Mouse (Mus musculus) heart, adult 9 months (tissue): ENCODE measurements around the gene Snrpf.
"Not testable (repeated sequence)": the region's sequence is repeated elsewhere in the genome, so short reads cannot be mapped to it uniquely, and the experiment has no call there.

Experiments used
- DNase-seq, 2 experiments: peaks; one replicate each; pipeline ENCODE4 v3.0.0; 2022; ENCODE audit warnings: low spot score in 2 of 2

The Snrpf gene

DNA sequence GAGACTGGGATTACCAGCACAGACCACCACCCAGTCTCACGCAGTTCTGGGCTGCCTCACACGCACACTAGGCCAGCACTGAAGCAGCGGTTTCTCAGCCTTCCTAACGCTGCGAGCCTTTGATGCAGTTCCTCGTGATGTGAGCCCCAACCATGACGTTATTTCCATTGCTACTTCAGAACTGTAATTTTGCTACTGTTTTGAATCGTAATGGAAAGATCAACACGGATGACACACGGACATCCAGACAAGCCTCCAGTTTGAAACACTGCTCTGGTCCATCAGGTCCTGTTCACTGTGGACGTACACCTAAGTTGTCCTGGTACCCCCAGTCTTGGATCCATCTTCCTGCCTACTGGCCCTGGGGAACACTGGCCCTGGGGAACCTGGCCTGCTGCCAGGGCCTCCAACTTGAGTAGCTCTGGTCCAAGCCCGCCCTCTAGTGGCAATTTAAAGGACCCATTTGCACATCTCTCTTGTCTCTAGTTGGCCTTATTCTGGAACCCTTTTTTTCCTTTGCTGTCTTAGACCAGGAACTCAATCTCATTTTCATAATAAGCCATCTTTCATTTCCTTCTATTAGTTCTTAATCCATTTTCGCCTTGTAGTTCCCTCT is 12.1 kb downstream of the Snrpf start:
- DNase-seq: peak; percentile 32 to 62

GRCm38 (mm10) chr10:93575960-93576359 is 13.5 kb downstream of the Snrpf start:
- DNase-seq: no peak

DNA sequence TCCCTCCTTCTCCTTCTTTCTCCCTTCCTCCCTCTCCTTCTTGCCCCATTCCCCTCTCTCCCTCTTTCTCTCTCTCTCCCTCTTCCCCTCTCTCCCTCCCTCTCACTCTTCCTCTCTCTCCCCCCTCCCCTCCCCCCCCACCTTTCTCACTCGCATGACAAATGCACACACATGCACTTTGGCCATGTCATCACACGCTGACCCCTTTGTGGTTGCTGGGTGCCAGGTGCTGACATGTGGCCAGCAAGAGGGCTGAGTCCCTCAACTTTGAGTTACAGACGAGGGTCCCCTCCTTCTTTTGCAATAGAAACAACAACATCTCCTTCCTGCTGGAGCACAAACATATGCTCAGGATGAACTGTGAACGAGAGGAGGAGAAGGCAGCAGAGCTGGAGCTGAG is 14.5 kb downstream of the Snrpf start:
- no peak for DNase-seq

DNA sequence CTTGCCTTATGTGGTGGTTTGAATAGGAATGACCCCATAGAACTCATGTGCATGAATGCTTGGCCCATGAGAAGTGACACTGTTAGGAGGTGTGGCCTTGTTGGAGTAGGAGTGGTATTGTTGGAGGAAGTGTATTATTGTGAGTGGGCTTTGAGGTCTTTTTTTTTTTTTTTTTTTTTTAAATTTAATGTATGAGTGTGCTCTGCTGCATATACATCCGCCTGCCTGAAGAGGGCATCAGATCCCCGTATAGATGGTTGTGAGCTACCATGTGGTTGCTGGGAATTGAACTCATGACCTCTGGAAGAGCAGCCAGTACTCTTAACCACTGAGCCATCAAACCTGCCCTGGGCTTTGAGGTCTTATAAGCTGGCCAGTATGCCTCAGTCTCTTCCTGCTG is 17.3 kb downstream of the Snrpf start:
- no peak for DNase-seq

GRCm38 (mm10) chr10:93568671-93569070 is 20.8 kb downstream of the Snrpf start:
- DNase-seq: no peak

- DNase-seq: no peak
These were observed 21.5 kb downstream of the Snrpf start for GRCm38 (mm10) chr10:93567841-93568566.

- DNase-seq: no peak
These were observed 22.4 kb downstream of the Snrpf start for GRCm38 (mm10) chr10:93567066-93567465.

DNA sequence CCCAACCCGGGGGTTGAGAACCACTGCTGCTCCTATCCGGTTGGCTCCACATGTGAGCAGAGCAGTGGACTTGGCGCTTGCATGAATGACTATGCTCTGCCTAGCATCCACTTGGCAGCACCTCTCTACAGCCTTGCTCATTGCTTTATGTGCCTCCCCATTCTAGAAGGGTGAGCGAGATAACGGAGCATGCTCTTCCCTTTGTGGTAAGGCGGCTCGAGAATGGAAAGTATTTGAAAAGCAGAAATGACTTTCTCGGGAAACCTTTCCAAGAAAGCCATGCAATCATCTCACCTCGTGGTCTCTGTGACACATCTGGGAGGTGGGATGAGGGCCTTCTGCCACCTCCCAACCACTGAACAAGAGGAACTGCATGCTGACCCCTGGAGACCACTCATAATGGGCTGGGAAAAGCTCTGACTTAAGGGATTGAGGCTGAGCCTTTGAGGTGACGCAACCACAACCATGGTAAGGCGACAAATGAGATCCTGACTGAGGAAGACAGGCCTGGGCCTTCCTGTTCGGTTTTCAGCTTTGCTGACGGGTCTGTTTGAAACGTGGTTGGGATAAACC is 24.9 kb downstream of the Snrpf start:
- no peak for DNase-seq

DNA sequence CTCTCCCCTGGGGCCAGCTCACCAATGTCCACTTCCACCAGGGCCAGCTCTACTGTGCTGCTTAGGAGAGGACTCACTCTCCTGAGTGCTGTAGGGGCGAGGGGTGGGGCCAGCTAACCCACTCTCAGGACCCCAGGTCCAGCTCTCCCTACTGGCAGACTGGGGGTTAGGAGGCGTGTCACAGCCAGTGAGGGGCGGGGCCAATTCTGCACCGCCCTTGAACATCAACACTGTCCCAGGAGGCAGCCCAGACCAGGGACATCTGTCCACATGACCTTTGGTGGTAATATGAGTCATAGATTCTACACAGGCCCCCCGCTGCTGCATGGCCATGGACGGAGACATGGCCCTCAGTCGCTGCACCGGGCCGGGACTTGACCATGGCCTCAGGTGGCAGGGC is 29.7 kb downstream of the Snrpf start:
- no peak for DNase-seq

DNA sequence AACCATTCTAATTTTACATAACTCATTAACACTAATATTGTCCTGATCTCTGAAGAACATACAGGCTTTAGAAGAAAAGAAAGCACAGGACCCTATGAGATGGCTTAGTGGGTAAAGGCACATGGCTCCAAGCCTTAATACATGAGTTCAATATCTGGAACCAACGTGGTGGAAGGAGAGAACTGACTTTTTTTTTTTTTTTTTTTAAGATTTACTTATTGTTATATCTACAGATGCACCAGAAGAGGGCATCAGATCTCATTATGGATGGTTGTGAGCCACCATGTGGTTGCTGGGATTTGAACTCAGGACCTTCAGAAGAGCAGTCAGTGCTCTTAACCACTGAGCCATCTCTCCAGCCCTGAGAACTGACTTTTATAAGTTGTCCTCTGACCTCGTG is 31.5 kb downstream of the Snrpf start:
- DNase-seq: not testable (repeated sequence)

DNA sequence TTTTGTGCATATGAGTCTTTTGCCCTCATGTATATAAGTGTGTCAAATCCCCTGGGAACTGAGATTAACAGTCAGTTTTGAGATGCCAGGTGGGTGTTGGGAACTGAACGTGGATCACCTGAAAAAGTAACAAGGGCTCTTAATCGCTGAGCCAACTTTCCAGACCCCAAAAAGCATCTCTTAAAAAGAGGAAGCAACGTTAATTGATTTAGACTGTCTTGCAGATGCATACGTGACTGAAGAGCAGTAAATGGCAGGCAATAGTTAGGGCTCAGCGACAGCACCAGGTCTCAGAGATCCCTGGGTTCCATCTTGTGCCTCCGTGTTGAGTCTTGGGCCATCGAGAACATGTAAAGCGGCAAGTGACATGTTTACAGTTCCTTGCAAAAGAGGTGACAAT is 36.9 kb downstream of the Snrpf start:
- no peak for DNase-seq

GRCm38 (mm10) chr10:93549821-93550220 is 39.7 kb downstream of the Snrpf start:
- no peak for DNase-seq

DNA sequence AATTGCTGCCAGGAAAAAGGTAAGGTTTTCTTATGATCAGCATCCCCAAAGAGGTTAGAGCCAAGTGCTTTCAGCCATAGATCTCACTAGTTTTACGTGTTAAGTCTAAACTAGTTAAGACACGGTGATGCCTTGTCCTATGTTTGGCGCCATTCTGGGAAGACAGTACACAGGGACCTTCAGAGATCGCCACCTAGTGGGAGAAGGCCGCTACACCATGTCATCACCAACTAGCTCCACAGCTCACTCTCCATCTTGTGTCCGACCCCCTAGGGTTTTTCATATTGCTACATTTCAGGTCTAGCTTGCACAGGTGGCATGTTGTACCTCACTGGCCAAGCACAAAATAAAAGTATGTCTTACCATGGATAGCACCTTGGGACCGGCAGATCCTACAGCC is 40.5 kb downstream of the Snrpf start:
- DNase-seq: peak; percentile 17 to 59

GRCm38 (mm10) chr10:93547741-93548270 is 41.7 kb downstream of the Snrpf start:
- no peak for DNase-seq

DNA sequence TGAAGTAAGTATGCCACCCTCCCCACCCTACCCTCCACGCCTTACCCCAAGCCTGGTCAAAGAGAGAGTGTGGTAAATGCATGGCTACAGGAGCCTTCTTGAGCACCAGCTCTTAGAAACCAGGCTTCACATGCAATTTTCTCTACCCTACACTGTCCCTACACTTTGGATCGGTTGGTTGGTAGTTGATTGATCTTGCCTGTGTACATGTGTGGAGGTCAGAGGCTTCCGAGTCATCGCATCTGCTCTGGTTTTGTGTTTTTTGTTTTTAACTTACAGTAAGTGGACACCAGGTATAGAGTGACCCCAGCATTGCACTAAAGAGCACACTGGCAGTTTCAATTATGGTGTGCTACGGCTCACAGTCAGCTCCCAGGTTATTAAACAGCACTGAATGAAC is 45.3 kb downstream of the Snrpf start:
- no peak for DNase-seq

- DNase-seq: no peak
These were observed 46.3 kb downstream of the Snrpf start for GRCm38 (mm10) chr10:93543176-93543575.

- no peak for DNase-seq
These were observed 47.1 kb downstream of the Snrpf start for GRCm38 (mm10) chr10:93542356-93542755.

DNA sequence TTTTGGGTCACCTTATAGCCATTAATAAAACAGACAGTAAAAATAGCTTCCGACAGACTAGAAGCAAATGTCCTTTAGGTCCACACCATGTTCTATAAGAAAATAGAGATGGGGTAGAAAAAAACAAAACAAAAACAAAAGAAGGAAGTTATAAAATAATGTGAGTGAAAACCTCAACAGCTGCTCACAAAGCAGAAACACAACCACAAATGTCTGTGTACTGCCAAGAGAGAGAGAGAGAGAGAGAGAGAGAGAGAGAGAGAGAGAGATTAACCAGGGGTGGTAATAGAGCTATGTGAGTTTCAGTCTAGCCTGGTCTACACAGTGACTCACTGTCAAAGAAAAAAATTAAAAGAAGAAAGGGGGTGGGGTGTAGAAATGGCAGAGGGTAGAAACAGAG is 47.9 kb downstream of the Snrpf start:
- DNase-seq: no peak

DNA sequence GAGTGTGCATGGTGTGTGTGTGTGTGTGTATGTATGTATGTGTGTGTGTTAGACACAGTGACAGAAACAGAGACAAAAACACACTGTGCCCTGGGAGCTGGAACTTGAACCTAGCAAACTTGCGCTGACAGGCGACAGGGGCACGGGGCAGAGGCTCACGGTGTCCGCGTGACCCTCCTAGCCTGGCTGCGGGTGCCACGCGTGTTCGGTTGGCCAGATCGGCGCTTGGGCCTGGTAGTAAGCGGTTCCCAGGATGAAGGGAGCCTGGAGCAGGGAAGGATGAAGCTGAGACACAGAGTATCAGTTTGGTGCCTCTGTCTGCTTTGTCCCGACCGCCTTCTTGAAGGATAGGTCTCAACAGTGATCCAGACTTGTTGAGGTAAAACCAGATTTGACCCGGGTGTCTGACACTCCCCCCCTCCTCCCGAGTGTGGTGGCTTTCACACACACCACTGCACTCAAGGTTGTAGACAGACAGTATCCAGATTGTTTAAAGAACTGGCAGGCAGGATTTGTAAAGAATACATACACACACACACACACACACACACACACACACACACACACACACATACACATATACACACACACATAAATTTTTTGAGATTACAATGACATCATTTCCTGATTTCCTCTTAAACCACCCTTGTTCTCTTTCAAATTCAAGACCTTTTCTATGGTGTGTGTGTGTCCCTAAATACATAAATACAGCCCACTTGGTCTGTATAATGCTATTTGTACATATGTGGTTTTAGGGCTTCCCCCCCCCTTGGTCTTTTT is 48.9 kb downstream of the Snrpf start, which contains the start of gene Ccdc38:
TSS of gene Ccdc38 (plus strand) at position 202 of the 780 bp plus-strand sequence.
- no peak for DNase-seq

GRCm38 (mm10) chr10:93539775-93540430 is 49.6 kb downstream of the Snrpf start, which contains the start of gene Amdhd1:
Gene Amdhd1, minus strand, starts transcription at chr10:93540033.
- DNase-seq: peak; percentile 71 to 74

GRCm38 (mm10) chr10:93538818-93539217 is 50.7 kb downstream of the Snrpf start:
- DNase-seq: no peak
